Mouse (Mus musculus): ENCODE results near the gene Mapk11. TPM values are rescaled to one million over a fixed set of nuclear protein-coding genes. Genes with fewer than 3 reads are reported as not detected.

Gene Mapk11
- total and polyA plus RNA-seq, 3 experiments, result 0.04 TPM; not detected in 1

DNA sequence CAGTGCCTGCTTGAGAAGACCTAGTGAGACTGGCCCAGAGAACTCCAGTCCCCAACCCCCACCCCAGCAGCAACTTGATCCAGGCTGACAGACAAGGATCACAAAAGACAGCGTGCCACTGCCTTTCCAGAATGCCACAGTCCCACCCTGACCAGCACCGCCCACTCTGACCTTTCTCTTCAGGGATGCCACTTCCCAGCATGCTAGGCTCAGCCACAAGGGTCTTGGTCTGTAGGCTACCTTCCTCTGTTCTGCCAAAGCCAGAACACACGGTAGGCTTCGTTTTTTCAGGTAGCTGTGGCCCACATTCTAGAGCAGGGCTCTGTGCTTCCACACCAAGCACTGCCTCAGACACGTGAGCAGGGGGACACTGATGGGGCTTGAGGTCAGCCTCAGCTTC lies 46.8 kb downstream of the Mapk11 start:
- Histone ChIP-seq H3K4me1 (ENCODE audit: control insufficient read depth in 1 of 2, insufficient read depth in 2 of 2, low read length in 2 of 2) (no peaks in the 10 kb centered on the region), H3K79me2 (ENCODE audit: control insufficient read depth, insufficient read depth, low read length, poor library complexity) (no peaks in the 10 kb centered on the region), H3K27me3 (ENCODE audit: control insufficient read depth in 1 of 2, insufficient read depth in 2 of 2, low read length in 2 of 2) (no peaks in the 10 kb centered on the region), H3K4me3 (ENCODE audit: control insufficient read depth in 1 of 2, insufficient read depth in 1 of 2, low read depth in 2 of 2, low read length in 2 of 2) (no peak overlapping the region), H3K27ac (ENCODE audit: control insufficient read depth, low read depth, low read length) (no peak overlapping the region), H3K9ac (ENCODE audit: control insufficient read depth, low read depth, low read length, poor library complexity, severe bottlenecking) (no peak overlapping the region), H3K36me3 (ENCODE audit: control insufficient read depth in 1 of 2, insufficient read depth in 2 of 2, low read length in 2 of 2) (peaks cover 0 to 2% of the 10 kb centered on the region in 2 experiments; a peak in 1 of 4 replicates), H3K9me3 (replicated peaks; ENCODE audit: insufficient read depth, low read length) (no peaks in the 10 kb centered on the region)
- TF ChIP-seq TAL1 (IDR thresholded peaks at IDR 0.05; ENCODE audit: low read length), result no peak
- no peak for DNase-seq (ENCODE audit: low read depth, low spot score)

DNA sequence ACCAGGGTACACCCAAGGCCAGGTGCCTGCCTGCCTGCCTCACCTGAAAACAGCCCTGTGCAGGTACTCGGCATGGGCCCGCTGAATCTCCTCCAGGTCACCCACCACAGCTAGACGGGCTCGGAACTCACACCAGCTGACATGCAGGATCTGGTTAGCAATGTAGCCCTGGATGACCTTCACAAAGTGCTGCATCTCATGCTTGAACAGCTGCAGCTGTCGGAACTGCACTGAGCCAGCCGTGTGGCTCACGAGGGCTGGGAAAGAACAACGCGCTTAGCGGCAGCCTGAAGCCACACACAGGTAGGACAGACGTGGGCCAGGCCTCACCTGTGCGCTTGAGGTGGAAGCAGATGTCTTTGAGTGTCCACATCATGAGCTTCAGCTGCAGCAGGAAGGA lies 48.6 kb downstream of the Mapk11 start:
- H3K9me3 ChIP-seq (replicated peaks; ENCODE audit: insufficient read depth, low read length), result no peaks in the 10 kb centered on the region
- H3K27me3 ChIP-seq (ENCODE audit: control insufficient read depth in 1 of 2, insufficient read depth in 2 of 2, low read length in 2 of 2), result no peaks in the 10 kb centered on the region
- DNase-seq (ENCODE audit: low read depth, low spot score), result no peak
- TF ChIP-seq NELFE (IDR thresholded peaks at IDR 0.05; ENCODE audit: low read depth, low read length), result no peak
- no peak for TF ChIP-seq USF2 (IDR thresholded peaks at IDR 0.05; ENCODE audit: borderline replicate concordance in 1 of 2, insufficient read depth in 1 of 2, low read depth in 1 of 2, low read length in 2 of 2)
- no peak for TF ChIP-seq MXI1 (IDR thresholded peaks at IDR 0.05; ENCODE audit: low read depth, low read length)
- TF ChIP-seq POLR2AphosphoS5 (IDR thresholded peaks at IDR 0.05; ENCODE audit: borderline replicate concordance, low read depth, low read length), result 0 out of 2 replicates have a peak, but pooled peaks have one; percentile 8
- no peak for TF ChIP-seq TCF12 (IDR thresholded peaks at IDR 0.05; ENCODE audit: low read depth, low read length)
- H3K27ac ChIP-seq (ENCODE audit: control insufficient read depth, low read depth, low read length), result no peak overlapping the region
- H3K9ac ChIP-seq (ENCODE audit: control insufficient read depth, low read depth, low read length, poor library complexity, severe bottlenecking), result no peak overlapping the region
- no peaks in the 10 kb centered on the region for H3K4me1 ChIP-seq (ENCODE audit: control insufficient read depth in 1 of 2, insufficient read depth in 2 of 2, low read length in 2 of 2)
- peaks cover 0 to 3% of the 10 kb centered on the region in 2 experiments; a peak in 2 of 4 replicates for H3K36me3 ChIP-seq (ENCODE audit: control insufficient read depth in 1 of 2, insufficient read depth in 2 of 2, low read length in 2 of 2)
- no peak overlapping the region for H3K4me3 ChIP-seq (ENCODE audit: control insufficient read depth in 1 of 2, insufficient read depth in 1 of 2, low read depth in 2 of 2, low read length in 2 of 2)
- H3K79me2 ChIP-seq (ENCODE audit: control insufficient read depth, insufficient read depth, low read length, poor library complexity), result no peaks in the 10 kb centered on the region

DNA sequence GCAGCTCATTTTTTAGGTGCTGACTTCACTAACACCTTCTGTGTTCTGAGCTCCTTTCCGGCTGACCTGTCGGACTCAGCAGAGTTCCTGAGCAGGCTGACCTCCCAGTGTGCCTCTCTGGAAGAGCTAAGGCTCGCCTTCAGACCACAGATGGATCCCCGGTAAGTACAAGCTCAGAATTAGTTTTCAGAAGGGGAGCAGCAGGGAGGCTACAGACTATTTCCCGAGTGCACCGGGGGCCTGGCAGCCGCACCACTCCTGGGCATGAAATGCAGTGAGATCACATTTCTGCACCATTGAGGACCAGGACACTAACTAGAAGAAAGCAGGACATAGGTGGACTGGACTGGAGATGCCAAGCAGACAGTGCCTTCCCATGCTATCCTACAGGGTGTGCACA lies 50.8 kb downstream of the Mapk11 start:
- H3K79me2 ChIP-seq (ENCODE audit: control insufficient read depth, insufficient read depth, low read length, poor library complexity), result no peaks in the 10 kb centered on the region
- TF ChIP-seq MAX (IDR thresholded peaks at IDR 0.05; ENCODE audit: low read length) (no peak), POLR2AphosphoS2 (IDR thresholded peaks at IDR 0.05; ENCODE audit: low read length) (0 out of 2 replicates have a peak, but pooled peaks have one; percentile 2), ZC3H11A (IDR thresholded peaks at IDR 0.05; ENCODE audit: low read depth, low read length) (no peak)
- no peak overlapping the region for H3K27ac ChIP-seq (ENCODE audit: control insufficient read depth, low read depth, low read length)
- no peaks in the 10 kb centered on the region for H3K4me1 ChIP-seq (ENCODE audit: control insufficient read depth in 1 of 2, insufficient read depth in 2 of 2, low read length in 2 of 2)
- no peaks in the 10 kb centered on the region for H3K9me3 ChIP-seq (replicated peaks; ENCODE audit: insufficient read depth, low read length)
- H3K9ac ChIP-seq (ENCODE audit: control insufficient read depth, low read depth, low read length, poor library complexity, severe bottlenecking), result no peak overlapping the region
- DNase-seq (ENCODE audit: low read depth, low spot score), result no peak
- H3K36me3 ChIP-seq (ENCODE audit: control insufficient read depth in 1 of 2, insufficient read depth in 2 of 2, low read length in 2 of 2), result peaks cover 0 to 6% of the 10 kb centered on the region in 2 experiments; a peak in 2 of 4 replicates
- no peak overlapping the region for H3K4me3 ChIP-seq (ENCODE audit: control insufficient read depth in 1 of 2, insufficient read depth in 1 of 2, low read depth in 2 of 2, low read length in 2 of 2)
- H3K27me3 ChIP-seq (ENCODE audit: control insufficient read depth in 1 of 2, insufficient read depth in 2 of 2, low read length in 2 of 2), result no peaks in the 10 kb centered on the region

DNA sequence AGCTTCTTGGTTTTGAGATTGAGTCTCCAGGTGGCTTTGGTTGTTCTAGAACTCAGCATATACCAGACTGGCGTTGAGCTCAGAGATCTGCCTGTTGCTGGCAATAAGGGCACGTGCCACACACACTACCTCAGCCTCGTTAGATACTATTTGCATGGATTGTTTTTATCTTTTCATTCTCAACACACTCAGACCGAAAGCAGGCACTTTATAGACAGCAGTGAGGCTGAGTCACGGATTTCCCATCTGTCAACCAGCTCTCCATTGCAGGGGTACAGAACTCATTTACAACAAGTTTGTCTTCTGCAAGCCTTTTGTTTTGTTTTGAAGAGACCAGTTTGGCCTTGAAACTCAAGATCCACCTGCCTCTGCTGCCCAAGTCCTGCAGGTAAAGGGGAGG lies 52.0 kb downstream of the Mapk11 start:
- no peak overlapping the region for H3K9ac ChIP-seq (ENCODE audit: control insufficient read depth, low read depth, low read length, poor library complexity, severe bottlenecking)
- H3K4me1 ChIP-seq (ENCODE audit: control insufficient read depth in 1 of 2, insufficient read depth in 2 of 2, low read length in 2 of 2), result no peaks in the 10 kb centered on the region
- H3K36me3 ChIP-seq (ENCODE audit: control insufficient read depth in 1 of 2, insufficient read depth in 2 of 2, low read length in 2 of 2), result peaks cover 0 to 6% of the 10 kb centered on the region in 2 experiments; a peak in 2 of 4 replicates
- H3K9me3 ChIP-seq (replicated peaks; ENCODE audit: insufficient read depth, low read length), result no peaks in the 10 kb centered on the region
- H3K27ac ChIP-seq (ENCODE audit: control insufficient read depth, low read depth, low read length), result no peak overlapping the region
- H3K79me2 ChIP-seq (ENCODE audit: control insufficient read depth, insufficient read depth, low read length, poor library complexity), result no peaks in the 10 kb centered on the region
- DNase-seq (ENCODE audit: low read depth, low spot score), result no peak
- no peaks in the 10 kb centered on the region for H3K27me3 ChIP-seq (ENCODE audit: control insufficient read depth in 1 of 2, insufficient read depth in 2 of 2, low read length in 2 of 2)
- TF ChIP-seq ZMIZ1 (IDR thresholded peaks at IDR 0.05; ENCODE audit: low read depth, low read length) (no peak), MYC (IDR thresholded peaks at IDR 0.05; ENCODE audit: low read depth, low read length) (no peak), MYB (IDR thresholded peaks at IDR 0.05; ENCODE audit: low read depth, low read length) (no peak), JUND (IDR thresholded peaks at IDR 0.05; ENCODE audit: low read depth, low read length) (no peak), ZKSCAN1 (IDR thresholded peaks at IDR 0.05; ENCODE audit: low read depth, low read length) (no peak), MAZ (IDR thresholded peaks at IDR 0.05; ENCODE audit: low read depth, low read length) (no peak), NRF1 (IDR thresholded peaks at IDR 0.05; ENCODE audit: insufficient read depth, low read depth, low read length, poor library complexity, severe bottlenecking) (no peak), POLR2A (IDR thresholded peaks at IDR 0.05; ENCODE audit: control insufficient read depth in 1 of 2, insufficient read depth in 1 of 2, low read depth in 1 of 2, low read length in 2 of 2, poor library complexity in 1 of 2) (no peak), RCOR1 (IDR thresholded peaks at IDR 0.05; ENCODE audit: low read depth, low read length) (no peak), TCF12 (IDR thresholded peaks at IDR 0.05; ENCODE audit: low read depth, low read length) (no peak)
- no peak overlapping the region for H3K4me3 ChIP-seq (ENCODE audit: control insufficient read depth in 1 of 2, insufficient read depth in 1 of 2, low read depth in 2 of 2, low read length in 2 of 2)

Measured in MEL (cell line).